Mouse (Mus musculus) midbrain, embryonic 13.5 days (tissue): ENCODE measurements around the gene Tatdn3. TPM values are rescaled to one million over a fixed set of nuclear protein-coding genes. Genes with fewer than 3 reads are reported as not detected.

Source experiments
- ATAC-seq: fragments of 200-750 bp; cut with Nextera tagmentation; 2 replicates; pipeline ENCODE4 v1.8.0; 2017; ENCODE audit warnings: mild to moderate bottlenecking, moderate TSS enrichment, moderate library complexity
- H3K27ac ChIP-seq: fragments of 300-500 bp; sonication (generic); 2 replicates; pipeline ENCODE4 v1.5.1; 2015; ENCODE audit warnings: inconsistent platforms, mild to moderate bottlenecking, moderate library complexity
- H3K27me3 ChIP-seq: fragments of 300-500 bp; sonication (generic); 2 replicates; pipeline ENCODE4 v1.6.1; 2015; ENCODE audit warnings: mild to moderate bottlenecking, inconsistent platforms
- H3K36me3 ChIP-seq: fragments of 300-500 bp; sonication (generic); 2 replicates; pipeline ENCODE4 v1.6.1; 2015; ENCODE audit warnings: mild to moderate bottlenecking, inconsistent platforms
- H3K4me1 ChIP-seq: fragments of 300-500 bp; sonication (generic); replicated peaks from 2 replicates; pipeline ENCODE4 v1.6.1; 2015; ENCODE audit warnings: inconsistent platforms
- H3K4me2 ChIP-seq: fragments of 300-500 bp; sonication (generic); replicated peaks from 2 replicates; pipeline ENCODE4 v1.6.1; 2015; ENCODE audit warnings: moderate library complexity, mild to moderate bottlenecking, inconsistent platforms
- H3K4me3 ChIP-seq: fragments of 300-500 bp; sonication (generic); replicated peaks from 2 replicates; pipeline ENCODE4 v1.5.1; 2015; ENCODE audit warnings: mild to moderate bottlenecking, inconsistent platforms
- H3K9ac ChIP-seq: fragments of 300-500 bp; sonication (generic); replicated peaks from 2 replicates; pipeline ENCODE4 v1.6.1; 2015; ENCODE audit warnings: mild to moderate bottlenecking, inconsistent platforms
- H3K9me3 ChIP-seq: fragments of 300-500 bp; sonication (generic); 2 replicates; pipeline ENCODE4 v1.6.1; 2016; ENCODE audit warnings: mild to moderate bottlenecking, inconsistent platforms
- WGBS: fragments of 180-500 bp; shearing (Covaris S2); methylation state at CpG from one replicate; pipeline ENCODE4 v1.1.7; 2015; 5-methylcytosine and 5-hydroxymethylcytosine counted together
- polyA plus RNA-seq: library from polyadenylated mRNA; unstranded; fragments of >200 nt; fragmentation: Nextera tagmentation; extraction: Ambion mirVana; gene quantifications from 2 replicates; pipeline ENCODE4 v1.2.1, GENCODE M21; 2015

Gene Tatdn3
- polyA plus RNA-seq, 1 experiment from 2014 or later: 15.5 TPM

DNA sequence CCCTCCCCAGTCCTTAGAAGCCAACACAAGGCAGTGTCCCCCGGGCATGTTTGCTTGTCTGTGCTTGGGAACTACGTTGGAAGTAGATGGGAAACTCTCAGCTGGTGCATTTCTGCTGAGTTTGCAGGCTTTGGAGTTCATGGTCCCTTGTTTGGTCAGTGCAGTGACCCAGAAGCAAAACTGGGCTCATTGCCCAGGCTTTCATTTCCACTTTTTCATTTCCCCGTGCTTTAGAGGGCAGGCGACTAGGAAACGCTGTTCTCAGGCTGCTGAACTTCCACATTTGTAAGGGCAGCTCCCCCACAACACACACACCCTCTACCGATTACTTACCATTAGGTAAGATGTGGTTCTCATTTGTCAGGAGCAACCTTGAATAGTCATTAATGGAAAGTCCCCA lies 10.3 kb upstream of the Tatdn3 start:
- Histone ChIP-seq H3K4me1 (no peaks in the 10 kb centered on the region), H3K9me3 (no peaks in the 10 kb centered on the region), H3K4me3 (no peak overlapping the region), H3K36me3 (peaks cover 51% of the 10 kb centered on the region), H3K9ac (no peak overlapping the region), H3K27me3 (no peaks in the 10 kb centered on the region), H3K4me2 (no peak overlapping the region), H3K27ac (no peak overlapping the region)
- no peak for ATAC-seq
- 84% methylated on average over 6 of the region's 6 CpGs for WGBS

- H3K9ac ChIP-seq: no peak overlapping the region
- H3K27me3 ChIP-seq: no peaks in the 10 kb centered on the region
- peaks cover 46% of the 10 kb centered on the region for H3K36me3 ChIP-seq
- H3K4me1 ChIP-seq: no peaks in the 10 kb centered on the region
- WGBS: 94% methylated on average over 16 of the region's 16 CpGs
- H3K27ac ChIP-seq: no peak overlapping the region
- H3K4me3 ChIP-seq: no peak overlapping the region
- H3K9me3 ChIP-seq: no peaks in the 10 kb centered on the region
- H3K4me2 ChIP-seq: no peak overlapping the region
- no peak for ATAC-seq
Measured at GRCm38 (mm10) chr1:191072329-191072913, 9.7 kb upstream of the Tatdn3 start.

DNA sequence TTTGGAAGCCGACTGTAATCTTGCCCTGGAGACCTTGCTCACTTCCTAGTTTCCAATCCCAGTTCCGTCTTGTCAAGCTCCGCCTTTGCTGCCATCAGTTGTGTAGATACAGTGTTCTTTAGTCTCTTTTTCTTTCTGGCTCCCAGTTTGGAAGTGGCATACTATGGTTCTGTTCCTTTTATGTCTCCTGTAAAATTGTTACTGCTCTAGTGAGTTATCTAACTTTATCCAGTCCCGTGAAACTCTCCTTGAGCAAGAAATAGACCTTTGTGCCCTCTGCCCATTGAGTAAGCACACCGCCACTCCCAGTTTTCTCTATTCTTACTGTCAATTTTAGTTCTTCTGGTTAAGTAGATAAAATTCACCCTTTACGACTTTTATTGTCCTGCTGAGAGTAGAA lies 8.9 kb upstream of the Tatdn3 start:
- no peak for ATAC-seq
- H3K4me3 ChIP-seq: no peak overlapping the region
- H3K36me3 ChIP-seq: peaks cover 40% of the 10 kb centered on the region
- WGBS: 89% methylated on average over 6 of the region's 6 CpGs
- H3K4me1 ChIP-seq: no peaks in the 10 kb centered on the region
- no peak overlapping the region for H3K9ac ChIP-seq
- no peak overlapping the region for H3K4me2 ChIP-seq
- no peaks in the 10 kb centered on the region for H3K9me3 ChIP-seq
- no peaks in the 10 kb centered on the region for H3K27me3 ChIP-seq
- no peak overlapping the region for H3K27ac ChIP-seq

DNA sequence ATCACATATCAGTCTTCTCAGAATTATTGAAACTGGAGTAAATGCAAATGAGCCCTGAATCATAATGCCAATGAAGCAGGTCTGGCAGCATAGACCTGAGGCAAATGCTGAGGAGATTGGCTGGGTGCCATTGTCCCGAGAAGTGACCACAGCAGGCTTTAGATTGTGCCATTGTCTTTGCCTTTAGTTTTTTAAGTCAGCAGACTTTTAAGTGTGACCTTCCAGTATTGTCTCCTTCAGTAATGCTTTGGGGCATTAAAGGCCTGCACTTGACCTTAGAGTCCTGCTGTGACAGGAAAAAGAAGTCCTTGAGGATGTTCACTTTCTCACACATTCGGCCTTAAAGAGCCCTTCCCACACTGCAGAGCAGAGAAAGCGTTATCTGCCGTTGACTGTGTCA lies 7.5 kb upstream of the Tatdn3 start:
- WGBS: 81% methylated on average over 4 of the region's 4 CpGs
- Histone ChIP-seq H3K4me1 (no peaks in the 10 kb centered on the region), H3K9me3 (no peaks in the 10 kb centered on the region), H3K9ac (no peak overlapping the region; the same call in 1 of the 2 replicates), H3K4me2 (no peak overlapping the region), H3K27ac (no peak overlapping the region), H3K27me3 (no peaks in the 10 kb centered on the region), H3K4me3 (no peak overlapping the region), H3K36me3 (peaks cover 43% of the 10 kb centered on the region)
- no peak for ATAC-seq

- no peaks in the 10 kb centered on the region for H3K9me3 ChIP-seq
- WGBS: 88% methylated on average over 5 of the region's 5 CpGs
- H3K4me1 ChIP-seq: peaks cover 7% of the 10 kb centered on the region
- H3K36me3 ChIP-seq: peaks cover 40% of the 10 kb centered on the region
- no peaks in the 10 kb centered on the region for H3K27me3 ChIP-seq
- H3K4me2 ChIP-seq: no peak overlapping the region
- H3K9ac ChIP-seq: no peak overlapping the region
- H3K27ac ChIP-seq: no peak overlapping the region
- no peak overlapping the region for H3K4me3 ChIP-seq
- ATAC-seq: no peak
Measured at GRCm38 (mm10) chr1:191068377-191068776, 5.6 kb upstream of the Tatdn3 start.

GRCm38 (mm10) chr1:191065188-191065587 lies 2.5 kb upstream of the Tatdn3 start:
- peaks cover 21% of the 10 kb centered on the region for H3K36me3 ChIP-seq
- no peak overlapping the region for H3K4me2 ChIP-seq
- H3K4me1 ChIP-seq: peaks cover 18% of the 10 kb centered on the region
- H3K27ac ChIP-seq: no peak overlapping the region
- WGBS: 87% methylated on average over 4 of the region's 4 CpGs
- H3K4me3 ChIP-seq: no peak overlapping the region
- ATAC-seq: no peak
- no peaks in the 10 kb centered on the region for H3K27me3 ChIP-seq
- H3K9ac ChIP-seq: no peak overlapping the region
- no peaks in the 10 kb centered on the region for H3K9me3 ChIP-seq

DNA sequence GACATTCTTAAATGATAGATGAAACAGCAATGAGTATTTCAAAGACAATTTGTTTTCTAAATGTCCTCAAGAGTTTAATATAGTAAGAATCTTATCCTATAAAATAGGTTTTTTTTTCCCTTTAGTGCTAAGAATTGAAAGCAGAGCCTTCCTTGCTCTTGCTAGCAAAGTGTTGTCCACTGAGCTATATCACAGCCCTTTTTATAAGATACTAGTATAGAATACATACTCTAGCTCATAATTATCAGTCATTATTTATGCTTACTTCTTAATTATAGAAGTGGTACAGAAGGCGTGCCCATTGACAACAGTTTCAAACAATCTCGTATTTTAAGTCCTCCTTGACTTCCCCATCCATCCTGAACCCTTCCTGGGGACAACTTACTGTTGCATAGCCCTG lies 1.8 kb upstream of the Tatdn3 start:
- Histone ChIP-seq H3K9me3 (no peaks in the 10 kb centered on the region), H3K9ac (no peak overlapping the region), H3K4me2 (no peak overlapping the region), H3K36me3 (peaks cover 15% of the 10 kb centered on the region), H3K4me1 (peaks cover 18% of the 10 kb centered on the region), H3K27ac (no peak overlapping the region), H3K27me3 (no peaks in the 10 kb centered on the region), H3K4me3 (no peak overlapping the region)
- no peak for ATAC-seq
- WGBS: 95% methylated on average over 2 of the region's 2 CpGs

GRCm38 (mm10) chr1:191063700-191064099 lies 968 bp upstream of the Tatdn3 start:
- WGBS: 63% methylated on average over 9 of the region's 9 CpGs
- Histone ChIP-seq H3K27ac (no peak overlapping the region), H3K9me3 (no peaks in the 10 kb centered on the region), H3K4me1 (peaks cover 18% of the 10 kb centered on the region), H3K4me2 (peak overlapping the region; percentile 82), H3K27me3 (no peaks in the 10 kb centered on the region), H3K4me3 (peak overlapping the region; percentile 88), H3K36me3 (0 out of 2 replicates have a peak, but pooled peaks cover 11% of the 10 kb centered on the region), H3K9ac (peak overlapping the region; percentile 61)
- ATAC-seq: no peak

DNA sequence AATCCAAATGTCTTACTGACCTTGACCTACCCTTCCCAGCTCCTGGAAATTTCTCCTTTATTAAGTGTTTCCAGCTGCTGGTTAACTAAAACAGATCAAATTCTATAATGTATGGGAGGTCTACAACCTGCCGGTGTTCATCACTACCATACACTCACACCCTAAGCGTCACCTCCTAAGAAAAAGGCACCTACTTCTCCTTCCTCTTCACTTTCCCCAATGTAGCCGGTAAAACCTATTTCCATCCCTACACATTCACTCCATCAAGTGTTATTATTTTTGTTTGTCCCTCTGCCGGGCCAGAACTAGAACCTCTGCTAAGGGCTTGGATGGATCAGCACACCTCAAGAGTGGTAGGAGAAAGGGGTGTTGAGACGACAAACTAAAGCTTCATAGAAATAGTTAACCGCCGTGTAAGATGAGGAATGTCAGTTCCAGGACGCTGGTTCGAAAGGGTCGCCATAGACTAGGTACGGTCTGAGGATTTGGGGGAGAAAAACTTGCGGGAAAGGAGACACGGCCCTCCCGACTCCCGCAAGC lies 421 bp downstream of the Tatdn3 start:
- peak overlapping the region; percentile 81 for H3K9ac ChIP-seq
- no peaks in the 10 kb centered on the region for H3K9me3 ChIP-seq
- H3K4me2 ChIP-seq: peak overlapping the region; percentile 82
- no peaks in the 10 kb centered on the region for H3K27me3 ChIP-seq
- peak; percentile 25 for ATAC-seq
- H3K4me1 ChIP-seq: peaks cover 18% of the 10 kb centered on the region
- 0 out of 2 replicates have a peak, but pooled peaks cover 4% of the 10 kb centered on the region for H3K36me3 ChIP-seq
- WGBS: 7% methylated on average over 15 of the region's 15 CpGs
- peak overlapping the region; percentile 60; the same call in 1 of the 2 replicates for H3K27ac ChIP-seq
- peak overlapping the region; percentile 88 for H3K4me3 ChIP-seq

- peaks cover 7% of the 10 kb centered on the region for H3K4me1 ChIP-seq
- no peak overlapping the region for H3K4me2 ChIP-seq
- 62% methylated on average over 3 of the region's 3 CpGs for WGBS
- no peaks in the 10 kb centered on the region for H3K27me3 ChIP-seq
- no peaks in the 10 kb centered on the region for H3K36me3 ChIP-seq
- H3K9ac ChIP-seq: no peak overlapping the region
- H3K27ac ChIP-seq: no peak overlapping the region
- no peak for ATAC-seq
- no peak overlapping the region for H3K4me3 ChIP-seq
- H3K9me3 ChIP-seq: no peaks in the 10 kb centered on the region
Measured at GRCm38 (mm10) chr1:191057461-191057860, 5.3 kb downstream of the Tatdn3 start.

DNA sequence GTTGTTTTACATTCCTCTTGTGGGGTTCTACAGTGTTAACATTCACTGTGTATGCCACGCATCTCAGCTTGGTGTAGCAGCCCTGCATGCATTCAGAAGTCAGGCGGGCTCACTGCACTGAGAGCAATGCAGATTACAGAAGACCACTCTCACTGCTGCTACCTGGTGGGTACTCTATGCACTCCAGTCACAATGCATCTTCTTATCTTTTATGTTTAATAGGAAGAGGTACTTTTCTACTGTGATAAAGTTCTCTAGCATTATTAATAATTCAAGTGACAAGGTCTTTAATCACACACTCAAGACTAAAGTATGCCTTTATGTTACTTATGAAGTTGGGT lies 7.2 kb downstream of the Tatdn3 start:
- Histone ChIP-seq H3K4me2 (no peak overlapping the region), H3K4me1 (no peaks in the 10 kb centered on the region), H3K9me3 (no peaks in the 10 kb centered on the region), H3K27me3 (no peaks in the 10 kb centered on the region), H3K9ac (no peak overlapping the region), H3K4me3 (no peak overlapping the region), H3K27ac (no peak overlapping the region), H3K36me3 (no peaks in the 10 kb centered on the region)
- WGBS: 72% methylated on average over 2 of the region's 2 CpGs
- ATAC-seq: no peak

DNA sequence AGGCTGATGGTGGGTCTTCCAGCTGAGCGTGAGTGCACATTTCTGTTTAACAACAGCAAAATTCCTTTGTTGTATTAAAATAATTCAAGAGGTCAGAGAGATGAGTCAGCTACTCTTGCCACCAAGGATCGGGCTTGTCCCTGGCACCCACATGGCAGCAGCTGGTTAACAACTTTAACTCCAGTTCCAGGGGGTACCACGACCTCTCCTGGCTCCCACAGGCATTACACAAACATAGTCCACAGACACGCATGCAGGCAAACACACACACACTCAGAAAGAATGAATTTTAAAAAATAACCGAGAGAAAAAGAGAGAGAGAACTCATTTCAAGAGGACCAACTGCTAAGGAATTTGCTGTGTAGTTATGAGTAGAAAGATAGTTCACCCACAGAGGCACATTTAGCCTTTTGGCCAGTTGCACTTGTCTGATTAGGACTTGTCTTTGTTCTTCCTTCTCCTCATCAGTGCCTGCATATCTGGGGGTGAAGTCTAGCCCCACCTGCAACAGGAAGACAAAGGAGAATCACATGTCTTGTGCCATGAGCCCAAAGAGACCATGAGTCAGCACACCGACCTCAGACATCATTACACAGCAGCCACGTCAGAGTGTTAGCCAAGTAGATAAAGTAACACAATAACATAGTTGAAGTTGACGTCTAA lies 7.7 kb downstream of the Tatdn3 start:
- 75% methylated on average over 8 of the region's 8 CpGs for WGBS
- no peaks in the 10 kb centered on the region for H3K4me1 ChIP-seq
- no peaks in the 10 kb centered on the region for H3K9me3 ChIP-seq
- no peak overlapping the region for H3K27ac ChIP-seq
- H3K4me3 ChIP-seq: no peak overlapping the region
- no peaks in the 10 kb centered on the region for H3K36me3 ChIP-seq
- no peak for ATAC-seq
- no peaks in the 10 kb centered on the region for H3K27me3 ChIP-seq
- no peak overlapping the region for H3K9ac ChIP-seq
- no peak overlapping the region for H3K4me2 ChIP-seq
